Mouse (Mus musculus): ENCODE results near the gene Fbxw21.
A peak's percentile ranks its signal among the peaks of the same experiment; 100 is the strongest.
"Not testable (repeated sequence)": the region's sequence is repeated elsewhere in the genome, so short reads cannot be mapped to it uniquely, and the experiment has no call there.

Gene Fbxw21

GRCm38 (mm10) chr9:109161941-109162340 lies at the start of gene Fbxw21:
Gene Fbxw21, minus strand, starts transcription at chr9:109162041.
- DNase-seq (ENCODE audit: low spot score) = no peak

DNA sequence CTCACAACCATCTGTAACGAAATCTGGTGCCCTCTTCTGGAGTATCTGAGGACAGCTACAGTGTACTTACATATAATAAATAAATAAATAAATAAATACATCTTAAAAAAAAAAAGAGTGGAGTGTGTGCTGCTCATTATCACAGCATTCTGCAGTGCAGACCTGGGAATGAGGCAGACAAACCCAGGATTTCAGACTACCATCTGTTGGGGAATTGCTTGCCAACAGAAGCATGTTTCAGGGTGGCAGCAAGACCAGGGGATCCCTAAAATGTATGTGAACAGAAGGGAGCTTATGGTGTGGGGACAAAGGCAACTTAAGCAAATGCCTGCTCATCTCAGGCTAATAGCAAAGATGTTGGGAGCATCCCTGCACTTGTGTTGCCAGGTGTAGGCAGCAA lies 39.5 kb upstream of the Fbxw21 start:
- not testable (repeated sequence) for DNase-seq (ENCODE audit: low spot score)

- DNase-seq (ENCODE audit: low spot score) = no peak
These were observed 38.5 kb upstream of the Fbxw21 start for GRCm38 (mm10) chr9:109200349-109200748.

DNA sequence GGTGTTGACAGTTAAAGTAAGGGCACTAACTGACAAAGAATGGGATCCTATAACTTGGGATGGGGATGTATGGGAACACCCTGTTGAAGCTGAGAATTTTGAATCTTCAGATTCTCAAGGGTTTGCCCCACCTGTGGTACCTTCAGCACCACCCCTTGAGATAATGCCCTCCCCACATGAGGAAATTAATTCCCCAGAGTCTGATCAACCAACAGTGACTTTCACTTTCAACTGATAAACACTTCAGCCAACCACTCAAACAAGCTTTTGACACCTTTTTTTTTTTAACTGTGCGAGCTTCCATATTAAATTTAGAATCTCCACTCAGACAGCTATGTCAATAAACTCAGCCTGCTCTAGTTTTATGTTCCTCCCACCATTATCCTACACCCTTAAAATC lies 37.5 kb upstream of the Fbxw21 start:
- no peak for DNase-seq (ENCODE audit: low spot score)

DNA sequence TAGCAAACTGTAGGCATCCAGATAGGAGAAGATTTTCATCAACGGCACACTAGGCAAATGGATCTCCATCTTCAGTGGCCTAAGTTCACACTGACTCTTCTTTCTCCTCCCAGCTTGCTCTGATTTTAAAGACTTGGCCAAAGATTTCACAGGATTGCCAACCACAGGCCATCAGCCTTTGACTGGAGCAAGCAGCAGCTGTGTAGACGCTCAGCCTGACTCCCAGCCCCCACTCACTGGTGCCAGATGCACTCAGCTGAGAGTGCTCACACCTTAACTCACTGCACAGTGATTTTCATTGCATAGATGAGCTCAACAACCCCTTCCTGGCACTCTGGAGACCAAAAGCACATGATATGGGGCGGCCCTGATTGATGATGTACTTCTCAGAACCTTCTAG lies 34.0 kb upstream of the Fbxw21 start, which contains the start of gene Fbxw13:
Gene Fbxw13, minus strand, starts transcription at position 101 of the 400 bp plus-strand sequence.
- not testable (repeated sequence) for DNase-seq (ENCODE audit: low spot score)

DNA sequence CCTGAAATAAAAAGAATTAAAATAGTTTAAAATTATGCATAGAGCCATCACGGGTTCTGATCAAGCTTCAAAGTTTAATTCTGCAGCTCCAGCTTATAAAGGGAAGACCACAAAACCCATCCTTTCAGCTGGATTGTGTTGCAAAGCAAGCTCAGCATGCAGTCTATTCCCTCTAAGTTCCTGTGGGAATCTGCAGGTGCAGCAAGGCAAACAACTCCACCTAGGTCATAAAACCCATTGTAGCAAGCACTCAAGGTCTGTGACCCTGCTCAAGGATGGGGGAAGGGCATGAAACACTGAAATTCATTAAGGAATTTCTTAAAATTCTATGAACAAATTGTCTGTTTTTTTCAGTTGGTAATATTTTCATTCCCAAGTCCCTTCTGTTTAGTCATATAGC lies 15.4 kb upstream of the Fbxw21 start:
- no peak for DNase-seq (ENCODE audit: low spot score)

- DNase-seq (ENCODE audit: low spot score) = no peak
These were observed 14.5 kb upstream of the Fbxw21 start for GRCm38 (mm10) chr9:109176301-109176700.

DNA sequence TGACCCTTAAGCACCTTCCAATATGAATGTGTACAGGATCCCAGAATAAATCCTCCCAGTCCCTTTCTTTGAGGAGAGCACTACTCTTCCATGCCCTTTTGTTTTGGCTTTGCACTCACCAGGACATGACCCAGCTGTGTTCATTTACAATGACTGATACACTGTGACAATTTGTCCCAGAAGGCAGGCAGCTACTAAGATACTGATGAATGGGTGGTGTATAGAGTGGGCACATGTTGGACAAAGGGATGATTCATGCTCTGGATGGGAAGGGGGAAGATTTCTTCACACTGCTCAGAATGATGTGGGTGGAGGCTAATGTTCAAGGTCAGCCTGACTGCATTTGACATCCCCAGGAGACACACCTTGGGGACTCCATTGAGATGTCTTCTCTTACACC lies 5.5 kb upstream of the Fbxw21 start:
- no peak for DNase-seq (ENCODE audit: low spot score)

- DNase-seq (ENCODE audit: low spot score) = not testable (repeated sequence)
These were observed 21.4 kb downstream of the Fbxw21 start for GRCm38 (mm10) chr9:109140414-109140813.

DNA sequence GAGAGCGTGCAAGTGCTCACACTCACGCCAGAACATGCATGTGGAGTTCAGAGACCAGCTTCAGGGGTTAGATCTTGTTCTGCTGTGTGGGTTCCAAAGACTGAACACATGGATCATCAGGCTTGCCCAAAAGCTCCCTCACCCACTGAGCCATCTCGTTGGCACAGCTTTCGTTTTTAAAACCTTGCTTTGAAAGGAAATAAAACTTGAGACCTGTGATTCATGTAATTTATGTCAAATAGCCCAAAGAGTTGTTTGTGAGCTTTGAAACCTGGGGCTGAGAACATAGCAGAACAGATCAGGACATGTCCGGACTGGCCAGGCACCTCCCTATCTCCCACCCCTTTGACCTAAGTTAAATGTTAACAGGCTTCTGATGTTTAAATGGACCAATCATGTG lies 31.8 kb downstream of the Fbxw21 start:
- no peak for DNase-seq (ENCODE audit: low spot score)

DNA sequence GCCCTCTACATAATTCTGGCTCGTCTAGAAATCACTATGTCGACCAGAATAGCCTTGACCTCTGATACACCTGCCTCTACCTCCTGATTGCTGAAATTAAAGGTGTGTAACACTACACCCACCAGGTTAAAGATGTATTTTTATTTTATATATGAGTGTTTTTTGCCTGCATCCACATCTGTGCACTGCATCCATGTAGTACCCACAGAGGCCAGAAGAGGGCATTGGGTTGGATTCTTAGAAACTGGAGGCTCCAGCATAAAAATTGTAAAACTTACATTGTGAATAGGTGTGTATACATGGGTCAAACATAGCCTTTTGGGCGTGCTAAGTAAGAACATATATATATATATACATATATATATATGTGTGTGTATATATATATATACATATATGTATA lies 33.6 kb downstream of the Fbxw21 start:
- DNase-seq (ENCODE audit: low spot score) = no peak

- no peak for DNase-seq (ENCODE audit: low spot score)
These were observed 34.8 kb downstream of the Fbxw21 start for GRCm38 (mm10) chr9:109127076-109127475.

GRCm38 (mm10) chr9:109125481-109125880 lies 36.4 kb downstream of the Fbxw21 start:
- no peak for DNase-seq (ENCODE audit: low spot score)

GRCm38 (mm10) chr9:109125043-109125442 lies 36.8 kb downstream of the Fbxw21 start:
- DNase-seq (ENCODE audit: low spot score) = no peak

DNA sequence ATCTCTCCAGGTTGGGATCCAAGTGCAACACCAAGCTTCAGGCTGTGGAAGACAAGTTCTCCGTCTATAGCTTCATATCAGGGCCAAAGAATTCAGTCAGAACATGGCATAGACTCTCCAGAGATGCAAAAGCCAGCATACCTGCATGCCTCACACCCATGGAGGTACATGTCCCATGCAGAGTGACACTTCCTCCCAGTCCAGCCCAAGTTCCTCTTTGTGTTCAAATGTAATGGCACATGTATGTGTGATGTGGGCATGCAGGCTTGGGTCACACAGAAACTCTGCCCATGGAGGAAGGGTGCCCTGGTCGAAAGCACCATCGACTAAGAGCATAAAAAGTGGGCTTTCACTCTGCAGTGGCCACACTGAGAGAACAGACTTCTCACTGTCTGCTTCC lies 37.7 kb downstream of the Fbxw21 start:
- no peak for DNase-seq (ENCODE audit: low spot score)

- no peak for DNase-seq (ENCODE audit: low spot score)
These were observed 38.6 kb downstream of the Fbxw21 start for GRCm38 (mm10) chr9:109123266-109123665.

DNA sequence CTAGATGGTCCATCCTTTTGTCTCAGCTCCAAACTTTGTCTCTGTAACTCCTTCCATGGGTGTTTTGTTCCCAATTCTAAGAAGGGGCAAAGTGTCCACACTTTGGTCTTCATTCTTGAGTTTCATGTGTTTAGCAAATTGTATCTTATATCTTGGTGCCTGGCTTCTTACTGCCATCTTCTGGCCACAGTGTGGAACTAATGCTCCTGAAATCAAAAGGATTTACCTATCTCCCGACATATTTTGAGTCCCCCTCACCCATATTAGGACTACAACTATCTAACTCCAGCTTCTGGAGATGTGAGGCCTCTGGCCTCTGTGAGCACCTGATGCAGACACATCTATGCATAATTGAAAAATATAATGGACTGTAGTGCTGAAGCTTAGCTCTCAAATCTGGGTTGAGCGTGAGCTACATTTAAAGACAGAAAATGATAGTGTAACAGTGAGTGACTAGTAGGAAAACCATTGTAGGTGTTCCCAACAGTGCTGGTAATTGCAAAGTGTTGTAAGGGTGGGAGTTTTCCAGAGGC lies 39.2 kb downstream of the Fbxw21 start:
- DNase-seq (ENCODE audit: low spot score) = peak; percentile 13

DNA sequence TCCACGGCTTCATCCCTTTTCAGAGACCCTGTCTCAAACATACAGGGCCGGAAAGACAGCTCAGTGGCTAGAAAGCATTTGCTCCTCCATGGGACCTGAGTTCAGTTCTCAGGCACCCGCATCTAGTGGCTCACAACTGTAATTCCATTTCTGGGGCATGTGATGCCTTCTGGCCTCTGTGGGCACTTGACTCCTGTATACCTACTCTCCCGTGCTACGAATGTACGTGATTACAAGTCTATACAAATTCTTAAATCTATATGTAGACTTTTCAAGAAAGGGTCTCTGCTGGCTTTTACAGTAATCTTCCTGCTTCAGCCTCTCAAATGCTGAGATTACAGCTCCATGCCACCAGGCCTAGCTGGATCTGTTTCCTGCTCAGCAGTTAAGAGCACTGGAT lies 40.9 kb downstream of the Fbxw21 start:
- DNase-seq (ENCODE audit: low spot score) = no peak

- no peak for DNase-seq (ENCODE audit: low spot score)
These were observed 42.3 kb downstream of the Fbxw21 start for GRCm38 (mm10) chr9:109119571-109119970.

- no peak for DNase-seq (ENCODE audit: low spot score)
These were observed 43.7 kb downstream of the Fbxw21 start for GRCm38 (mm10) chr9:109118106-109118505.

- no peak for DNase-seq (ENCODE audit: low spot score)
These were observed 45.6 kb downstream of the Fbxw21 start for GRCm38 (mm10) chr9:109116205-109116604.

- no peak for DNase-seq (ENCODE audit: low spot score)
These were observed 47.0 kb downstream of the Fbxw21 start for GRCm38 (mm10) chr9:109114871-109115270.

GRCm38 (mm10) chr9:109114276-109114675 lies 47.6 kb downstream of the Fbxw21 start:
- no peak for DNase-seq (ENCODE audit: low spot score)

- no peak for DNase-seq (ENCODE audit: low spot score)
These were observed 48.5 kb downstream of the Fbxw21 start for GRCm38 (mm10) chr9:109113331-109113730.

- DNase-seq (ENCODE audit: low spot score) = no peak
These were observed 50.2 kb downstream of the Fbxw21 start for GRCm38 (mm10) chr9:109111591-109111990.
